Mouse (Mus musculus) lung, postnatal 0 days (tissue): ENCODE data around the gene Enox1. TPM values are rescaled to one million over a fixed set of nuclear protein-coding genes. Genes with fewer than 3 reads are reported as not detected.

ENCODE experiments used
- ATAC-seq: fragments of 200-750 bp; cut with Nextera tagmentation; 2 replicates; pipeline ENCODE4 v1.8.0; 2017; ENCODE audit warnings: moderate library complexity
- DNase-seq: peaks from one replicate; pipeline ENCODE4 v3.0.0-alpha.2; 2016; ENCODE audit warnings: low spot score
- H3K27ac ChIP-seq: fragments of 300-500 bp; sonication (generic); 2 replicates; pipeline ENCODE4 v1.5.1; 2014; ENCODE audit warnings: antibody characterized with exemption, mild to moderate bottlenecking, low read length, mixed read lengths
- H3K27me3 ChIP-seq: fragments of 300-500 bp; sonication (generic); replicated peaks from 2 replicates; pipeline ENCODE4 v1.6.1; 2014; ENCODE audit warnings: low read length, mixed read lengths; ENCODE audit not compliant: insufficient read depth
- H3K36me3 ChIP-seq: fragments of 300-500 bp; sonication (generic); 2 replicates; pipeline ENCODE4 v1.6.1; 2014; ENCODE audit warnings: low read length, mixed read lengths; ENCODE audit not compliant: insufficient read depth
- H3K4me1 ChIP-seq: fragments of 300-500 bp; sonication (generic); 2 replicates; pipeline ENCODE4 v1.6.1; 2014; ENCODE audit warnings: antibody characterized with exemption, low read depth, low read length, mixed read lengths; ENCODE audit not compliant: insufficient read depth
- H3K4me2 ChIP-seq: fragments of 300-500 bp; sonication (generic); replicated peaks from 2 replicates; pipeline ENCODE4 v1.6.1; 2014; ENCODE audit warnings: low read depth, mild to moderate bottlenecking, low read length, moderate library complexity, mixed read lengths
- H3K4me3 ChIP-seq: fragments of 300-500 bp; sonication (generic); 2 replicates; pipeline ENCODE4 v1.5.1; 2014; ENCODE audit warnings: low read depth, low read length
- H3K9ac ChIP-seq: fragments of 300-500 bp; sonication (generic); replicated peaks from 2 replicates; pipeline ENCODE4 v1.6.1; 2014; ENCODE audit warnings: low read depth, mild to moderate bottlenecking
- H3K9me3 ChIP-seq: fragments of 300-500 bp; sonication (generic); 2 replicates; pipeline ENCODE4 v1.6.1; 2016; ENCODE audit warnings: low read length, mixed read lengths
- CTCF ChIP-seq: IDR thresholded peaks from 2 replicates; pipeline ENCODE4 v1.5.1; 2016; ENCODE audit warnings: antibody characterized with exemption, mild to moderate bottlenecking
- EP300 ChIP-seq: IDR thresholded peaks from 2 replicates; pipeline ENCODE4 v1.6.1; 2016; ENCODE audit warnings: antibody characterized with exemption, mild to moderate bottlenecking, control low read depth
- WGBS: fragments of 180-500 bp; shearing (Covaris S2); extraction: QIAGEN DNeasy Blood & Tissue Kit; methylation state at CpG from one replicate; pipeline ENCODE4 v1.1.7; 2014; 5-methylcytosine and 5-hydroxymethylcytosine counted together
- polyA plus RNA-seq: library from polyadenylated mRNA; unstranded; fragments of >200 nt; fragmentation: Nextera tagmentation; extraction: Ambion mirVana; gene quantifications from 2 replicates; pipeline ENCODE4 v1.2.1, GENCODE M21; 2015

The Enox1 gene
- polyA plus RNA-seq, 1 experiment from 2014 or later = 1.5 TPM

DNA sequence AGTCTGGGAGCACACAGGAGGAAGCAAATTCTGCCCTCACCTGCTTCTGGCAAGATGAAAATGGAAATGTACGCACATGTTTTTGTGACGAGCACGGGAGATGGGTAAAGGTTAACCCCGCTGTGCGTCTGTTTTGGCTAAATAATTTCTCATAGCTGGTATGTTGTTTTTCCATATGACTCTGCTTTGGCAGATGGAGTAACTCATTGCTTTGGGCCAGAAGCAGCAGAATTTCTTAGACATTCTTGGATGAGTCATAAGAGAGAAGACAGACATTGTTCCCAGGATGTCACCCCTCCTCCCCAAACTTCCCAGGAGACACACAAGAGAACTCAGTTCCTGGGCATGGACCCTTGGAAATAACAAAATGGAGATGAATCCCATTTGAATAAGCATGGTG is 91.9 kb downstream of the Enox1 start:
- 74% methylated on average over 5 of the region's 5 CpGs for WGBS
- no peaks in the 10 kb centered on the region for H3K4me1 ChIP-seq
- no peak overlapping the region for H3K9ac ChIP-seq
- ATAC-seq = no peak
- no peaks in the 10 kb centered on the region for H3K27me3 ChIP-seq
- no peak overlapping the region for H3K4me3 ChIP-seq
- no peak overlapping the region for H3K4me2 ChIP-seq
- H3K36me3 ChIP-seq = no peaks in the 10 kb centered on the region
- no peak for TF ChIP-seq CTCF
- no peak for TF ChIP-seq EP300
- no peaks in the 10 kb centered on the region for H3K9me3 ChIP-seq
- DNase-seq = peak; percentile 41
- no peak overlapping the region for H3K27ac ChIP-seq

GRCm38 (mm10) chr14:77248946-77249345 is 92.4 kb downstream of the Enox1 start:
- DNase-seq = no peak
- 73% methylated on average over 7 of the region's 7 CpGs for WGBS
- H3K9ac ChIP-seq = no peak overlapping the region
- TF ChIP-seq CTCF (no peak), EP300 (no peak)
- H3K4me2 ChIP-seq = no peak overlapping the region
- no peak overlapping the region for H3K27ac ChIP-seq
- ATAC-seq = no peak
- H3K4me3 ChIP-seq = no peak overlapping the region
- H3K4me1 ChIP-seq = no peaks in the 10 kb centered on the region
- H3K9me3 ChIP-seq = no peaks in the 10 kb centered on the region
- H3K27me3 ChIP-seq = no peaks in the 10 kb centered on the region
- H3K36me3 ChIP-seq = no peaks in the 10 kb centered on the region

- Histone ChIP-seq H3K36me3 (no peaks in the 10 kb centered on the region), H3K27ac (no peak overlapping the region), H3K9me3 (no peaks in the 10 kb centered on the region), H3K27me3 (no peaks in the 10 kb centered on the region), H3K4me3 (no peak overlapping the region), H3K4me2 (no peak overlapping the region), H3K4me1 (no peaks in the 10 kb centered on the region), H3K9ac (no peak overlapping the region)
- ATAC-seq = no peak
- WGBS = 73% methylated on average over 2 of the region's 2 CpGs
- no peak for TF ChIP-seq EP300
- TF ChIP-seq CTCF = no peak
- peak; percentile 28 for DNase-seq
These were observed 94.2 kb downstream of the Enox1 start for GRCm38 (mm10) chr14:77250652-77251238.

- Histone ChIP-seq H3K36me3 (no peaks in the 10 kb centered on the region), H3K4me3 (no peak overlapping the region), H3K27me3 (no peaks in the 10 kb centered on the region), H3K9me3 (no peaks in the 10 kb centered on the region), H3K4me1 (no peaks in the 10 kb centered on the region), H3K27ac (no peak overlapping the region), H3K9ac (no peak overlapping the region), H3K4me2 (no peak overlapping the region)
- no peak for ATAC-seq
- DNase-seq = no peak
- 31% methylated on average over 3 of the region's 3 CpGs for WGBS
- TF ChIP-seq EP300 (no peak), CTCF (no peak)
These were observed 98.6 kb downstream of the Enox1 start for GRCm38 (mm10) chr14:77255201-77255600.

DNA sequence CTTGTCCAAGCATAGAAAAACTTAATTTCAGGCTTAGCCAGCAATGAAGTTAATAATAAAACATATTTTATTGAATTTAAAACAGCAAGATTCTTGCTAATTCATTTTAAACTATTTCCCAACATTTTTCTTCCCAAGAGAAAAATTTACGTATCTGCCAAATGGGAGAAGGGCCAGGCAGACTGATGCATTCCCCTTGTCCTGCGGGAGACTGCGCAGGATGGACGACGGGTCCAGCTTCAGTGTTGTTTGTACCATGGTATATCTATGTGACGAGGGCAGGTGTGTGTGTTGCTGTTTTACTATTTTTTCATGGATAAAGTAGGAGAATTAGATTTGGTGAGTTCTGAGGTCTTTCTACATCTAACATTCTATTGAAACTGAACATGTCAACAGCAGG is 99.1 kb downstream of the Enox1 start:
- WGBS = 80% methylated on average over 6 of the region's 6 CpGs
- Histone ChIP-seq H3K9ac (no peak overlapping the region), H3K27me3 (no peaks in the 10 kb centered on the region), H3K4me1 (no peaks in the 10 kb centered on the region), H3K9me3 (no peaks in the 10 kb centered on the region), H3K4me2 (no peak overlapping the region), H3K4me3 (no peak overlapping the region), H3K36me3 (no peaks in the 10 kb centered on the region), H3K27ac (no peak overlapping the region)
- TF ChIP-seq EP300 (no peak), CTCF (no peak)
- DNase-seq = no peak
- ATAC-seq = no peak

- Histone ChIP-seq H3K36me3 (no peaks in the 10 kb centered on the region), H3K27me3 (no peaks in the 10 kb centered on the region), H3K9ac (no peak overlapping the region), H3K27ac (no peak overlapping the region), H3K4me1 (no peaks in the 10 kb centered on the region), H3K9me3 (no peaks in the 10 kb centered on the region), H3K4me2 (no peak overlapping the region), H3K4me3 (no peak overlapping the region)
- TF ChIP-seq CTCF = no peak
- no peak for TF ChIP-seq EP300
- WGBS = 74% methylated on average over 2 of the region's 2 CpGs
- DNase-seq (no peak), ATAC-seq (no peak)
These were observed 100.4 kb downstream of the Enox1 start for GRCm38 (mm10) chr14:77256943-77257342.

DNA sequence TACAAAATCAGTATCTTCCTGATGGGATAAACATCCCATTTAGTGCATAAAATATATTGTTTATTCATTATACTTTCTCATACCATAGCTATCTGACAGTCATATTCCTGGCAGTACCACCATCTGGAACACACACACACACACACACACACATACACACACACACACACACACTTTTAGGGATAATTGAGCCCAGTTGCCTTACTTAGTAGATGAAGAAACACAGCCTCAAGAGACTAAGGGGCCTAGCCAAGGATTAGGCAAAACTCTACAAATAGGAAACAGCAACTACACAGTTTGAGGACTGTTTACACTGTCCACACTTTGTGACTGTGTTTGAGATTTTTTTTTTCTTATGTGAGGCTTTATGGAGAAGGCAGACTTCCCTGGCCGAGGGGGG is 100.9 kb downstream of the Enox1 start:
- no peak overlapping the region for H3K4me3 ChIP-seq
- no peak overlapping the region for H3K4me2 ChIP-seq
- no peak for DNase-seq
- no peak for ATAC-seq
- H3K27ac ChIP-seq = no peak overlapping the region
- H3K9ac ChIP-seq = no peak overlapping the region
- H3K27me3 ChIP-seq = no peaks in the 10 kb centered on the region
- H3K36me3 ChIP-seq = no peaks in the 10 kb centered on the region
- H3K4me1 ChIP-seq = no peaks in the 10 kb centered on the region
- 55% methylated on average over 1 of the region's 1 CpGs for WGBS
- H3K9me3 ChIP-seq = no peaks in the 10 kb centered on the region
- no peak for TF ChIP-seq CTCF
- no peak for TF ChIP-seq EP300
